Mouse (Mus musculus): ENCODE data around the gene 4930402H24Rik.

- TF ChIP-seq CTCF (IDR thresholded peaks at IDR 0.05; ENCODE audit: low read depth, low read length) (no peak), EP300 (IDR thresholded peaks at IDR 0.05; ENCODE audit: insufficient read depth, low read depth, low read length) (no peak), POLR2A (IDR thresholded peaks at IDR 0.05; ENCODE audit: insufficient read depth, low read length) (no peak)
Observed at GRCm38 (mm10) chr2:130928031-130928430, 21.8 kb upstream of the 4930402H24Rik start.
